Mouse (Mus musculus) CD4-positive, CD25-positive, alpha-beta regulatory T cell, adult 2 months (primary cell): Measurements from ENCODE around the gene Micall2.
"Not testable (repeated sequence)": the region's sequence is repeated elsewhere in the genome, so short reads cannot be mapped to it uniquely, and the experiment has no call there.

Source experiments
- DNase-seq: peaks from one replicate; pipeline ENCODE4 v3.0.0-alpha.2; 2012; ENCODE audit warnings: low read depth, low spot score

Gene Micall2

GRCm38 (mm10) chr5:139730712-139731486 is 5.2 kb downstream of the Micall2 start:
- DNase-seq, result no peak

DNA sequence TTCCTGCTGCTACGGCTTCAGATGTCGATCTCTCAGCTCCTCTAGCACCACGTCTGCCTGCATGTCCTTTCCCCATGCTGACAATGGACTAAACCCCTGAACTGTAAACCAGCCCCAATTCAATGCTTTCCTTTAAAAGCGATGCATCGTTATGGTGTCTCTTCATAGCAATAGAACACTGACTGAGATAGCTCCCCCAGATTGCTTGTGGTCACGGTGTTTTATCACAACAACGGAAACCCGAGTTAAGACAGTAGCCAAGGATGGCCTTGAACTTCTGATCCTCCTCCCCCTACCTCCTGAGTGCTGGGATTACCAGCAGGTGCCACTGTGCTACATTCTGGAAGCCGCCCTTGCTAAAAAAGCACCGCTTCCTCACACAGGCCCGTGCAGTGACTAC is 8.9 kb downstream of the Micall2 start:
- DNase-seq, result no peak

GRCm38 (mm10) chr5:139726186-139726585 is 9.9 kb downstream of the Micall2 start:
- DNase-seq, result no peak

GRCm38 (mm10) chr5:139724336-139725116 is 11.6 kb downstream of the Micall2 start:
- DNase-seq, result no peak

GRCm38 (mm10) chr5:139723113-139723512 is 13.0 kb downstream of the Micall2 start:
- DNase-seq, result no peak

- DNase-seq, result no peak
Measured at GRCm38 (mm10) chr5:139722709-139723108, 13.4 kb downstream of the Micall2 start.

GRCm38 (mm10) chr5:139718949-139719348 is 17.2 kb downstream of the Micall2 start:
- DNase-seq, result no peak

GRCm38 (mm10) chr5:139718540-139718939 is 17.6 kb downstream of the Micall2 start:
- no peak for DNase-seq

DNA sequence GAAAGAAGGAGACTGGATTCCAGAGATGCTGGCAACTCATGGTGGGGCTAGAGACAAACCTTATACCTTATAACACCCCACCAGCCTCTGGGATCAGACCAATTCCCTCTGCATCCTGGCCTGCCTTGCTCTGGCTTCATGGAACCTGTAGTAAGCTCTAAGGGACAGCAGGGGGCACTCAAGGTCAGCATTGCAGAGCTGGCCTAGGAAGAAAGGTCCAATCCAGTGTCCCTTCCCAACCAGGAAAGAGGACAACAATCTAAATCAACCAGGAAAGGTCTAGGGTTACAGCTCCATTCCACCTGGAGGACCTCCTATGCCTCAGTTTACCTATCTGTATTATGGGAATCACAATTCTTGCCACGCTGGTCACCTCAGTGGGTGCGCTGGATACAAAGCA is 18.4 kb downstream of the Micall2 start:
- peak; percentile 67 for DNase-seq

DNA sequence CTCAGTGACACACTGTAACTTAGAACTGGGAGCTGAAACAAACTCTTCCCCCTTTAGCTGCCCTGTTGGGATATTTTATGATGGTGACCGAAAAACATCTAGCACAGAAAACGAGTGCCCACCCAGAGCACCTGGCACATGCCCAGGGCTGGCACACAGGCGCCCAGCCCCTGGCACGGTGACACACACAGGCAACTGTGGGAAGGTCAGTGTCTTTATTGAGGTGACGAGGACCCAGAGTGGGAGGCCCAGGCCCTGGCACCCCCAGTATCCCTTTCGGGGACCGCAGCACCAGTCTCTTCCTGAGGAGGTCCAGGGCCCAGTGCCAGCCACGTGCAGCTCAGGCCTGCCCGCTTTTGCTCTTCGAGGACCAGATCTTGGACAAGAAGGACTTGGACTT is 29.6 kb downstream of the Micall2 start:
- DNase-seq, result no peak

DNA sequence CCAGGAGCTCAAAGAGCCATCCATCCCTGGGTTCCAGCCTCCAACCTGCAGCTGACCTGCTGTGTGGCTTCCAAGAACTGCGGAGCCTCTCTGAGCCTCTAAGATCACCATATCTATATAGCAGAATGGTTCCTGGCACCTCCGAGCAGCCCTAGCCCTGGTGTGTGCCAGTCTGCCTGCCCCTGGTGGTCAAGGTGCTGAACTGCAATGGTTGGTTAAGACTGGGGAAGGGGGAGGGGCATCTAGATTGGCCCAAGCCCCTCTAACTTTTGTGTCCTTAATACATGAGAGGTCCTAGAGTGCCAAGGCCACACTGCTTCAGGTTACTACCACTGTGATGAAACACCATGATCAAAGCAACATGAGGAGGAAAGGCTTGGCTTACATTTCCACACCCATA is 33.2 kb downstream of the Micall2 start:
- DNase-seq, result peak; percentile 57

DNA sequence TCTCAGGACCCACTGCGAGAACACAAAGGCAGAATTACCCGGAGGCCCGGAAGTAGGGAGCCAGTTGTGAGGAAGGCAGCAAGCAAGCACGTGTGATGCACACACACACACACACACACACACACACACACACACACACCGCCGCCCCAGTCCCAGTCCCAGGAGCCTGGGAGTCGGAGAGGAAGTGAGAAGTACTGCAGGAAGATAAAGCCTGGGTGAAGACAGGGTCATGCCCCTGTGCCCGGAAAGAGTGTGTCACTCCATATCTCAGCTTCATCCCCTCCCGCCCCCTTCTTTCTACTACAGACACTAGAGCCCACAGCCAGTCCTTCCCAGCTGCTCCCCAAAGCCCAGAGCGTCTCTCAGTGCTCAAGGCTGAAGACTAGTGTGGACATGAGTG is 33.9 kb downstream of the Micall2 start:
- DNase-seq, result no peak

- no peak for DNase-seq
Measured at GRCm38 (mm10) chr5:139696954-139697353, 39.2 kb downstream of the Micall2 start.

GRCm38 (mm10) chr5:139695876-139696275 is 40.3 kb downstream of the Micall2 start:
- DNase-seq, result not testable (repeated sequence)

DNA sequence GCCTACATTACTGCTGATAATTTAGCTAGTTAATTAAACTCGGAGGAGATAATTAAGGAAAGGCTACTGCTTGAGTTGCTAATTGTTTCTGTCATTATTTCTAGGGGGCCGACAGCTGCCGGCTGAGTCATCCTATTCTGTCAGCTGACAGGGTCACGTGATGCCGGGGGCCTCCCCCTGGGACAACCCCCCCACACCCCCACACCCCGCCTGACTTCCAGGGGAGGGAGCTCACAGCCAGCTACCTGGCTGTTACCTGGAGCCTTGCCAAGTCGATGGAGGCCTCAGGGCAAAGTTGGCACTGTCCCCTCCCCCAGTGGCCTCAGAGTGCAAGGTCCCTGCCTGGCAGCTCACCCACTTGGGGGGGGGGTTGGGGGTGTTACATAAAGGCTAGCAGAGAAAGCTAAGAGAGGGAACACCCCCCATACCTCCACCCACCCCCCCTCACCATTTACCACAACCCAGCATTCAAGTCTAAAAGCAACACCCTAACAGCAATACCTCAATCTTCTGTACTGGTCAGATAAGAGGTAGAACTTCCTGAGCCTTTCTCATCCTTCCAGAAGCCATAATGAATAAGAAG is 41.1 kb downstream of the Micall2 start:
- DNase-seq, result no peak

DNA sequence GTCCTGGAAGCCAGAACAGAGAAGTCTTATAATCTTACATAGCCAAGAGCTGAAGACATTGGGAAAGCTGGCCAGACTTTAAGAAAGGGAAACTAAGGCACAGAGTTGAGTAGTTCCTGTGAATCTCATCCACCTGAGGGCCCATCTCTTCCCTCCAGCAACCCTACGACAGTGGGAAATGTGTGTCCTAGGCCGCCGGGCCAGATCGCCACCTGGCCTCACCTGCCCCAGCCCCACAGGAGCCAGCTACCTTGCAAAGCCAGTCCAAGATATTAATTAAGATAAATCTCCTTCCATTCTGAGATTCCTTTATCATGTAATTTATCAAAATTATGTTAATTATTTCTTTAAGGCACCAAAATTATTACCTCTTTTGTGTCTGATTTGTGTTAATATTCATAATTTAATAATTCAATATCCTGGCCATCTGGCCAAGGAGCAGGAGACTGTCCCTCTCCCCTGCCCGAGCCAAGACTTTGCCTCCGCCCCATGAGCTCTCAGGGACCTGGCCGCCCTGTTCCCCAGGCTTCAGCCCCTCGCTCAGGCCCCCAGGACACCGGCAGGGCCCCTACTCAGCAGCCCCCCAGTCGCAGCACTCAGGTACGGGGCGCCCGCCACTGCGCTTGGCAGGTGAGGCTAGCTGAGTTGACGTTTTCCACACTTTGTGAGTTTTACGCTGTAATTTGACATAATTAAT is 41.7 kb downstream of the Micall2 start:
- DNase-seq, result no peak

DNA sequence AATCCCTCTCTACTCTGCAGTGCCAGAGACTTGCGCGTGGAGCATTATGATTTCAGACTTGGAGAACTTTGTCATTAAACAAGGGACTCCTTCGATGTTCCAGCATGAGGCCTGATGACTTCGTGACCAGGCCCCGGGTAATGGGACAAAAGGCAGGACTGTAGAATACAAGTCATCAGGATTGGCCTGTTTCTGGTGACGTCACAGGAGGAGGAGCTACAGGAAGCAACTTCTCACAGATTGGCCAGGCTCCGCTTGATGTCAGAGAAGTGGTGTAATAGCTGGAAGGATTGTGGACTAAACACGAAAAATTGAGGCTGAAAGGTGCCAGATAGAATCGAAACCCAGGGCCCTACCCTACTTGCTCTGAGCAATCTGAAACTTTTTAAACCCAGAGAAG is 45.3 kb downstream of the Micall2 start:
- no peak for DNase-seq

GRCm38 (mm10) chr5:139688356-139688755 is 47.8 kb downstream of the Micall2 start:
- DNase-seq, result no peak

- peak; percentile 55 for DNase-seq
Measured at GRCm38 (mm10) chr5:139687646-139688045, 48.5 kb downstream of the Micall2 start.

DNA sequence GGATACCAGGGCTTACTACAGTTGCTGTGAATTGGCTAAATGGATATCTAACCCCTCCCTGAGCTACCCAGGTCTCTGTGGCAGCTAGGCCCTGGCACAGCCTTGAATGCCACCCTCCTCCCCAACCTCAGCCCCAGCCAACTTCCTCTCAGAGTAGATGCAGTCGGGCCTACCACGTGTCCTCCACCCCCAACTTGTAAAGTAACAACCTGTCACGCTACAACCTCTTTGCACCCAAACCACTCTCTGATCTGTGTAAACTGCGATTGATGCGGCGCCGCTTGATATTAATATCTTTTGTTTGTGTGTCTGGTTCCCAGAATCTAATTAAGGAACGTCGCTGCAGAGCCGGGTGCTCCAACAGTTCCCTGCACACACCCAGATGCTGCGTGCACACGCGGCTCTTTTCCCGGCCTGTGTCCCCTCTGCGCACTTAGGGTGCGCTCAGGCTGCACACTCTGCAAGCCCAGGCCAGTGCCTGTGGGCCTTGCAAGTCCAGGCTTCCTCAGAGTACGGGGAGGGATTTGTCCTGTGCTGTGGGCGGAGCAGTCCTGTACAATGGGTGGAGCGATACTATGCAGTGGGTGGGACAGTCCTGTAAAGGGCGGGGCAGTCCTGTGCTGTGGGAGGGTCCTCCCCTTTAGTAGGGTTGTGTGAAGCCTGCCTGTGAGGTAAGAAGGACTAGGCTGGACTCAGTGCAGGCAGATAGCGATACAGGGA is 49.4 kb downstream of the Micall2 start:
- DNase-seq, result peak; percentile 35

DNA sequence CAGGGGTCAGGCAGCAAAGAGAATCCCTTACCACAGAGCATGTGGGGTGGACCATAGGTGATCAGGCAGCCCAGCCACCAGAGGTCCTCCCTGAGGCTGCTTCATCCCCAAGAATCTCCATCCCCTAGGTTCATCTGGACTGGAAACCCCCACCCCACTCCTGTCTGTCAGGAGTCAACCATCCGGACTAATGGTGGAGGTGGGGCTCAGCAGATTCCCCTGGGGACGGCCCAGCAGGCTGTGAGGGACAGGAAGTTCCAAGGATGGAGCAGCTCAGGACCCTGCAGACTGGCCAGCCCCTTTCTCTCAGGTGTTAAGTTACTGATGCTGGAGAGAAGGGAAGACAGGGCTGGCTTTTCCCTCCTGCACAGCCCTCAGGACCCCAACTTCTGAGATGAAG is 52.9 kb downstream of the Micall2 start:
- DNase-seq, result no peak
